ENCODE assay signal across 8 mouse cellular contexts in genomic region chr5:28209549-28210431, GRCm38 (mm10). TPM values are rescaled to one million over a fixed set of nuclear protein-coding genes. Genes with fewer than 3 reads are reported as not detected.
DNase-seq lines count a peak whose midpoint lies in the region; ATAC-seq and TF ChIP-seq lines count a peak whose summit lies in the region.

No protein-coding gene starts in this region.

- peak overlapping the region; percentile 46 for H3K4me2 ChIP-seq in lung, postnatal 0 days (replicated peaks; ENCODE audit: low read depth, low read length)
- peak overlapping the region; percentile 56 for H3K4me2 ChIP-seq in embryonic facial prominence, embryonic 14.5 days (ENCODE audit: low read depth, low read length)
- H3K4me2 ChIP-seq in midbrain, embryonic 11.5 days, result peak overlapping the region; percentile 59

- no peaks in the 10 kb centered on the region for H3K9me3 ChIP-seq in lung, postnatal 0 days (ENCODE audit: low read length)
- H3K9me3 ChIP-seq in embryonic facial prominence, embryonic 14.5 days (ENCODE audit: control insufficient read depth, low read length), result no peaks in the 10 kb centered on the region
- H3K9me3 ChIP-seq in midbrain, embryonic 11.5 days (ENCODE audit: control insufficient read depth, low read length), result no peaks in the 10 kb centered on the region

- H3K36me3 ChIP-seq in lung, postnatal 0 days (ENCODE audit: insufficient read depth, low read length), result no peaks in the 10 kb centered on the region
- no peaks in the 10 kb centered on the region for H3K36me3 ChIP-seq in embryonic facial prominence, embryonic 14.5 days (ENCODE audit: control insufficient read depth, insufficient read depth, low read length)
- no peaks in the 10 kb centered on the region for H3K36me3 ChIP-seq in midbrain, embryonic 11.5 days (ENCODE audit: control insufficient read depth, insufficient read depth, low read length)

- 2% methylated on average over 79 of the region's 80 CpGs for WGBS in lung, postnatal 0 days
- WGBS in embryonic facial prominence, embryonic 14.5 days, result under 1% methylated on average over 56 of the region's 80 CpGs
- WGBS in midbrain, embryonic 11.5 days, result under 1% methylated on average over 80 of the region's 80 CpGs

- DNase-seq in lung, postnatal 0 days (ENCODE audit: low spot score), result no peak
- no peak for DNase-seq in lung, postnatal 25 days (ENCODE audit: low spot score)
- no peak for DNase-seq in embryonic facial prominence, embryonic 14.5 days (ENCODE audit: low spot score)
- peak; percentile 14 to 31 for DNase-seq in kidney, adult 8-10 months
- peak; percentile 98 for DNase-seq in midbrain, embryonic 11.5 days (ENCODE audit: low spot score, missing footprints)
- DNase-seq in adrenal gland, postnatal 14 days, result no peak
- DNase-seq in layer of hippocampus, adult 11-12 months (ENCODE audit: low spot score), result no peak
- no peak for DNase-seq in layer of hippocampus, postnatal 14 days (ENCODE audit: low spot score in 2 of 2)

- no peak for ATAC-seq in lung, postnatal 0 days
- no peak for ATAC-seq in embryonic facial prominence, embryonic 14.5 days (ENCODE audit: low read depth)
- peak; percentile 90 for ATAC-seq in midbrain, embryonic 11.5 days (ENCODE audit: low FRiP score)

- H3K27ac ChIP-seq in lung, postnatal 0 days (ENCODE audit: low read length), result no peak overlapping the region
- no peak overlapping the region for H3K27ac ChIP-seq in embryonic facial prominence, embryonic 14.5 days (replicated peaks; ENCODE audit: low read depth, low read length)
- peak overlapping the region; percentile 86 for H3K27ac ChIP-seq in midbrain, embryonic 11.5 days (ENCODE audit: low read depth, low read length)

- H3K4me3 ChIP-seq in lung, postnatal 0 days (ENCODE audit: low read depth, low read length), result peak overlapping the region; percentile 31
- H3K4me3 ChIP-seq in embryonic facial prominence, embryonic 14.5 days (ENCODE audit: low read depth, low read length), result peak overlapping the region; percentile 33
- peak overlapping the region; percentile 45 for H3K4me3 ChIP-seq in midbrain, embryonic 11.5 days (ENCODE audit: low read depth, low read length)

- no peaks in the 10 kb centered on the region for H3K4me1 ChIP-seq in lung, postnatal 0 days (ENCODE audit: insufficient read depth, low read depth, low read length)
- H3K4me1 ChIP-seq in embryonic facial prominence, embryonic 14.5 days (ENCODE audit: control insufficient read depth, insufficient read depth, low read length), result 0 out of 2 replicates have a peak, but pooled peaks cover 3% of the 10 kb centered on the region
- peaks cover 8% of the 10 kb centered on the region; the same call in 1 of the 2 replicates for H3K4me1 ChIP-seq in midbrain, embryonic 11.5 days (ENCODE audit: control insufficient read depth, insufficient read depth, low read length)

- peaks cover 43% of the 10 kb centered on the region for H3K27me3 ChIP-seq in lung, postnatal 0 days (replicated peaks; ENCODE audit: insufficient read depth, low read length)
- H3K27me3 ChIP-seq in embryonic facial prominence, embryonic 14.5 days (replicated peaks; ENCODE audit: control insufficient read depth, insufficient read depth, low read length), result peaks cover 96% of the 10 kb centered on the region
- H3K27me3 ChIP-seq in midbrain, embryonic 11.5 days (ENCODE audit: control insufficient read depth, insufficient read depth, low read length), result peaks cover 30% of the 10 kb centered on the region

- no peak for TF ChIP-seq EP300 in lung, postnatal 0 days (IDR thresholded peaks at IDR 0.05)

- TF ChIP-seq CTCF in lung, postnatal 0 days (IDR thresholded peaks at IDR 0.05), result no peak

- H3K9ac ChIP-seq in lung, postnatal 0 days (replicated peaks; ENCODE audit: low read depth), result no peak overlapping the region
- H3K9ac ChIP-seq in embryonic facial prominence, embryonic 14.5 days (ENCODE audit: low read depth, low read length), result no peak overlapping the region
- peak overlapping the region; percentile 81 for H3K9ac ChIP-seq in midbrain, embryonic 11.5 days (ENCODE audit: low read length)

RNA-seq across cellular contexts. Expression of gene Cnpy1, which starts 35.8 kb away (rescaled TPM):
- 0.08 and 0.11 TPM in 2 replicates for polyA plus RNA-seq in lung, postnatal 0 days (2015; fragmentation: Nextera tagmentation; extraction: Ambion mirVana)
- 1.4 and 1.7 TPM in 2 replicates for polyA plus RNA-seq in embryonic facial prominence, embryonic 14.5 days (2014; fragmentation: Nextera tagmentation; extraction: Ambion mirVana)
- polyA plus RNA-seq in midbrain, embryonic 11.5 days (2014; fragmentation: Nextera tagmentation; extraction: Ambion mirVana), result 130 and 131 TPM in 2 replicates
- total RNA-seq in adrenal gland, postnatal 14 days (2021), result 0.11 and 0.34 TPM in 2 replicates
- total RNA-seq in layer of hippocampus, postnatal 14 days (2021), result under 1 TPM; 0.31 to 0.83 TPM

RNA-seq across cellular contexts. Expression of gene En2, which starts 44.3 kb away (rescaled TPM):
- not detected in 2 replicates for polyA plus RNA-seq in lung, postnatal 0 days (2015; fragmentation: Nextera tagmentation; extraction: Ambion mirVana)
- polyA plus RNA-seq in embryonic facial prominence, embryonic 14.5 days (2014; fragmentation: Nextera tagmentation; extraction: Ambion mirVana), result not detected in 2 replicates
- 2.4 and 2.9 TPM in 2 replicates for polyA plus RNA-seq in midbrain, embryonic 11.5 days (2014; fragmentation: Nextera tagmentation; extraction: Ambion mirVana)
- 0.19 and 0.30 TPM in 2 replicates for total RNA-seq in adrenal gland, postnatal 14 days (2021)
- under 1 TPM; 0.45 to 0.67 TPM for total RNA-seq in layer of hippocampus, postnatal 14 days (2021)

Comparison
In these comparisons a context has a peak if more than half of its experiments do, and no peak if none do; other contexts are left out.
1. DNase-seq: peak in kidney, adult 8-10 months (2 of 2) and midbrain, embryonic 11.5 days (single experiment); none in lung, postnatal 0 days (single experiment), lung, postnatal 25 days (single experiment), embryonic facial prominence, embryonic 14.5 days (single experiment), adrenal gland, postnatal 14 days (single experiment), layer of hippocampus, adult 11-12 months (single experiment) and layer of hippocampus, postnatal 14 days (0 of 2).
2. RNA of gene Cnpy1, which starts 35.8 kb away (polyA plus RNA-seq): 130 to 131 TPM in midbrain, embryonic 11.5 days; 1.4 to 1.7 TPM in embryonic facial prominence, embryonic 14.5 days and 0.08 to 0.11 TPM in lung, postnatal 0 days; every median in the first group is over 10 times any median in the second.
3. Peak in every context shown above with its lines, with median percentiles within 50 percentile points of each other: H3K4me2 ChIP-seq and H3K4me3 ChIP-seq.